Mouse (Mus musculus) cerebellum, adult 9-10 months (tissue): Measurements from ENCODE around the gene Utp4.
A peak's percentile ranks its signal among the peaks of the same experiment; 100 is the strongest.
"Not testable (repeated sequence)": the region's sequence is repeated elsewhere in the genome, so short reads cannot be mapped to it uniquely, and the experiment has no call there.

ENCODE experiments used
- DNase-seq: peaks from one replicate; pipeline ENCODE4 v3.0.0; 2022

Gene Utp4

DNA sequence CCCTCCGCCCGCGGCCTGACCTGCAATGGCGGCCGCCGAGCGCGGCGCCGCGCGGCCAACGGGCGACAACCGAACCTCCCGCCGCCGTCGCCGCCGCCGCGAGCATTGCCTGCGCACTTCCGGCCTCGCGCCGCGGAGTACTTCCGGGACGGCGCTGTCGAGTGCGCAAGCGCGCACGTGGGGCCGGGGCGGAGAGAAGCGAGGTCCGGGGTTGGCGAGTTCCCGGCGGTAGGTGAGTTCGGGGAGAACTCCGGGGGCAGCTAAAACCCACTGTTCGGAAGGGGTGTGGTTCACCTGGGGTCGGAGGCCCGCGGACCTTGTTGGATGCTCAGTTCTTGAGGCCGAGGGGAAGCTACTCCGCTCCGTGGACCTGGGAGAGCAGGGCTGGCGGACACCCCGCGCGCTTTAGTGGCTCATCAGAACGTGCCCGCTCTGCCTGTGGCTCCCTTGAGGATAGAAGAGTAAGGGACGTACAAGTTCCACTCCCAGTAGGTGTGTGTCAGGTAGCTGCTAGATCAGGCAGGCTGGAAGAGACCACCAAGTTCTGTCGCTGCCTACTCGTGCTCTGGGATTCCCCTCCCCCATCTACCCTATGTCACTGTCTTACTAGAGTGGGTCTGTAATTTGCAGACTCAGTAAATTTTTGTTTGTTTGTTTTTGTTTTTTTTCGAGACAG is at the start of gene Utp4:
Gene Utp4, plus strand, starts transcription at position 156 of the 676 bp plus-strand sequence.
- peak; percentile 77 for DNase-seq

DNA sequence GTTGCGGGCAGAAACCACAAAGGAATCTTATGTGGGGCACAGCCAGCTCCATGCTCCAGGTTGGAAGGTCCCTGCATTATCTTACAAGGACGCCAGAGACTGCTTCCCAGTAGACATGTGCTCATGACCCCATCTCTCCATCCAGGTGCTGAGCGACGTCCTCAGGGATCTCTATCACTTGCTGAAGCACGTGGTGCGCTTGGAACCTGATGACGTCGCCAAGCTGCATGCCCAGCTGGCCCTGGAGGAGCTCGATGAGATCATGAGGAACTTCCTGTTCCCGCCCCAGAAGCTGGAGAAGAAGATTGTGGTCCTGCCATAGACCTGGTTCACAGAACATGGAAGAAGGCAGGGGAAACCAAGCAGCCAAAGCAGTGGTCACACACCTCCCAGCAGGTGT is 43.4 kb upstream of the Utp4 start:
- no peak for DNase-seq

GRCm38 (mm10) chr8:106854534-106855241 is 38.7 kb upstream of the Utp4 start:
- DNase-seq: no peak

DNA sequence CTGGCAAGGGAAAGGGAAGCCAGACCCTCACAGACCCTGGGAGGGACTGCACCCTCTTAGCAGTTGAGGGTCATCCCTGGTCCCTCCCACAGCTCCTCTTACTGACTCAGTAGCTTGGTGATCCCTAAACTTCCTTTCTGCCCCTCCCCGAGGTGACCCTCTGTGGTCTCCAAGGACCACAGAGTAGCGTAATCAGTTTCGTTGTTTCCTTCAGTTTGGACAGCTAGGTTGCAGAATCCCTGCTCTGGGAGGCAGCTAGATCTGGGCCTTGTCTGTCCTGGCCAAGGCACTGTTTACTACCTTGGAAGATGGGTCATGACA is 38.2 kb upstream of the Utp4 start:
- DNase-seq: no peak

DNA sequence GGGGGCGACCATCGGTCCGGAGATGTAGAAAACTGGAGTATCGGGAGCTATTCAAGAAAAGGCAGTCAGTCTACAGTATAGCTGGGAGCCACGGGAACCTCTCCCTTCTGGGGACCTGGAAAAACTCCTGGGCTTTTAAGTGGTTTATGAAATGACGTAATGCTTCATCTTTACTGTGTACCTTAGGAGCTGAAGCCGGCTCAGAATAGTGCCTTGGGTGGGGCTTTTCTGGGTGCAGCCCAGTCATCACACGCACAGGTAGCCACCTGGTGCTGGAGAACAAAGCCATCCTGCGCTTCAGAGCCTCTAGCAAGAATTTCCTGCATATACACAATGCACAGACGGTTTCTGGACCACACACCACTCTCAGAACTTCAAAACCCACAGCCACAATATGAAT is 30.6 kb upstream of the Utp4 start:
- no peak for DNase-seq

DNA sequence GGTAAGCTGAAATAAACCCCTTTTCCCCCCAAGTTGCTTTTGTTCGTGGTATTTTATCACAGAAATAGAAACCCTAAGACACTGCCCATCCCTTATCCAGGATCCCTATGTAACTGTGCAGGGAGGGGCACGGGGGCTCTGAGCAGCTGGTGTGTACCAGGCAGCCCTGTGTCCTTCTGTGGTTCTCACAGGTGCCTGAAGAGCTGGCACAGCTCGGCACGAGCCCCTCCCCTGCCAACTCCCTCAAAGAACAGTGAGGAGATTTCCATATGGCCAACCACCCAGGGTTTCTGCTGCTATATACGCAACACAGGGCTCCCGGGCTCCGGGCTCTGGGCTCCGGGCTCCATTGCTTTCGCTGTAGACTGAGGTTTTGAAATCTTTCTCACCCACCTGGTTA is 28.1 kb upstream of the Utp4 start:
- DNase-seq: peak; percentile 47

- DNase-seq: no peak
Measured at GRCm38 (mm10) chr8:106870051-106870450, 23.4 kb upstream of the Utp4 start, which contains the start of gene Has3. Gene Has3 (plus strand): TSS chr8:106870242.

DNA sequence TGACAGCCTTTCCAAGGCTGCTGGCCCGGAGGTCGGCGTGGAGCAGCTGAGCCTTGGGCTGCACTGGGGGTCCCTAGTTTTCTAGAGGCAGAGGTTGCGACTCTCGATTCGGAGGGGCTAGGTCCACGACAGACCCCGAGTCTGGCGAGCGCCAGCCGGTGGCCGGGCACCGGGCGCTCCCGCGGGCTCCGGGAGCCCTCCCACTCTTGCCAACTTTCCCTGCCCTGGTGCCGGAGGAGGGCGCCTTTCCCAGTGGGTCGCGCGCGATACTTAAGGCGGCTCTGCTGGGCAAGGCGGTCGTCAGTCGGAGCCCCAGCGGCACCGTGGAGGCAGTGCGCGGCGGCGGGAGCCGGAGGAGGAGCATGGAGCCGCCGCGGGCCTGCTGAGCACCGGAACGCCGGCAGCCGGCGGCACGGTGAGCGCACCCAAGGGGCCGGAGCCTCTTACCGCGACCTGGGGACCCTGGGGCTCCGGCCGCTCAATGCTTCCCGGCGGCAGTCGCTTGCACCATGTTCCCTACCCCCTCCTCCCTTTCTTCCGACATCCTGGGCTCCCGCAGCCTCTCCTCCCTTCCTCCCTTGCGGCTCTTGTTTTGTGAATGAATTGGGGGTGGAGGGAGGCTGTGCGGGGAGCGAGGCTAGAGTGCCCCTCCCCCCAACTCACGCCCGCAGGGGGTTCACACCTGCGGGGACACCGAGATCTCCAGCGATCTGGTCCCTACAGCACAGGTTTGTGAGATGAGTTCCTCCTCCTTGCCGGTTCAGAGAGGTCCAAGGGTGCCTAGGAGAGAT is 22.7 kb upstream of the Utp4 start:
- no peak for DNase-seq

DNA sequence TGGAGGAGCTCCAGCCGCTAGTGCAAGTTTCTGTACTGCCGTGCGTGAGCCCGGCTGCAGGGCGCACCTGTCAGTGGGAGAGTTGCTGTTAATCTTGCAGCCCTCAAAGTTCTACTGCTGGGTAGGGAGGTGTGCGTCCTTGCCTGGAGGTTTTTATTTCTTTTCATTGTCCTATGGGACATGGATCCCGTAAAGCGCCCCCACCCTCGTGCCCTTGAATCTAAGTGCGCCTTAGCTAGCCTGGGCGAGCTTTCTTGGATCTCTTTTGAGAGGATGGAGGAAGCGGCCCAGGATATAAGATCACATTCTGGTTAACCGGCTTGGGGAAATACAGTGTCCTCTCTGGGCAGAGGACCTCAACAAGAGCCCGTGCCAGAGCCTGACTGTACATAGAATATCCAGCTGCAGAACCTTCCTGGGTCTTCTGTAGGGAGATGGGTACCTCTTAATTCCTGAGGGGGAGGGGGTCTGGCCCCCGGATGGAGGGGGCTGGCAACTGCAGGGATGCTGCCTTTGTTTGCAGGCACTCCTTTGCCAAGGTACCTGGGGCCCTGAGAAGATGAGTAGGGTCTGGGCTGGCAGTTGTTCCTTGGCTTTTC is 22.0 kb upstream of the Utp4 start:
- no peak for DNase-seq

DNA sequence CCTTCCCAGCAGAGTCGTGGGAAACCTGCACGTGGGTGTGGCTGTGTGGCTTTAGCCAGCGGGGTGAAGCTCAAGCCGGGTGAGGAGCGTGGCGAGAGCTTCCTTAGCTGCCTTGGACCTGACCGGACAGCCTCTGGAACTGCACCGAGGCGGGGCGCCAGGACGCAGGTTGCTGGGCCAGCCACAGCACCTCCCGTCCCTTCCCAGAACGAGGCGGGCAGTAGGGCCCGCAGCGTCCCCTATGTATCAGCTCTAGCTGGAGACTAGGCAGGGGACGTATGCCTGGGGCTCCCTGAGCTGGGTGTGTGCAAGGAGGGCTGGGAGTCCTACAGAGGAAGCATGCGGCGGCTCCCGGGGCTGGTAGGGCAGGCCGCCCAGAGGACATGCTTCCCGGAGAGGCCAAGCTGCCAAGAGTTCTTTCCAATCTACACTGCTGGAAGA is 21.5 kb upstream of the Utp4 start:
- peak; percentile 49 for DNase-seq

DNA sequence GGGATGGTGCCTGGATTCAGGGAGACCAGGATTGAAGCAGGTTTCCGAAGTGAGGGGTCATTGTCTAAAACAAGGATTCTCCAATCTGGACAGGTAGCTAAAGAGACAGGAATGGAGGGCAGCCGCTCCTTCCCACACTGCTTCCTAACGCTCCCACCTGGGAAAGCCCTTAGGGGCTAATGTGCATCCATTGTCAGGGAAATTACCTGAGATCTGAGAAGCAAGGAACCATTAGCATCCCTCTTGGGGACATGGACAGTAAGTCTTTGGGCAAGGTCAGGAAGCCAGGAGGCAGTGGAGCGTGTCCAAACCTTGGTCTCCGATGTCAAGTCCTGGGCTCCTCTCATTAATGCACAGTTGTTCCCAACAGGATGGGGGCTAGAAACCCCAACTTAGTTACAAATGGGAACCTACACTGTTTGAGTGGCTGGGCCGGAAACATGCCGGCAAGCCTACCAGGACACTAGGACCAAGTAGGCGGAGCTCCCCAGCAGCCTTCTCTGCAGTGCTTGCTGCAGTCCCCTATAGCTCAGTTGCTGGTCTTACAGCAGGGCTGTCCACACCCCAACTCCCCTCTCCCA is 20.9 kb upstream of the Utp4 start:
- no peak for DNase-seq

- DNase-seq: no peak
Measured at GRCm38 (mm10) chr8:106880121-106880707, 13.2 kb upstream of the Utp4 start.

DNA sequence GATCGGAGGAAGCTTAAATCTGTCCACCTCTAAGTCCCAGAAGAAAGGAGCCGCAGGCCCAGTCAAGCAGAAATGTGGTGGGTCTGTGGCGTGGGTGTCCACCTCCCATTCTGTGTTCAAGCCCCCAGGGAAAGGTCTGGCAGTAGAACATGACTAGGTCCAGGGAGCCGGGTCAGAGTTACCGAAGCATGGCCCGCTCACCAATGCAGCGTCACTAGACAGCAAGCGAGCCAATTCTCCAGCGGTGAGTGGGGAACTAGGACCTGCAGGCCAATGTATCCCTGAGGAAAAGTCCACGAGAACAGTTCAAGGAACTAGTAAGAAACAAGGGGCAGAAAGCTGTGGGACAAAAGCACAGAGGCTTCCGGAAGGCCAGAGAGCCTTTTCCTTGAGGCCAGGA is 9.3 kb upstream of the Utp4 start:
- DNase-seq: not testable (repeated sequence)

DNA sequence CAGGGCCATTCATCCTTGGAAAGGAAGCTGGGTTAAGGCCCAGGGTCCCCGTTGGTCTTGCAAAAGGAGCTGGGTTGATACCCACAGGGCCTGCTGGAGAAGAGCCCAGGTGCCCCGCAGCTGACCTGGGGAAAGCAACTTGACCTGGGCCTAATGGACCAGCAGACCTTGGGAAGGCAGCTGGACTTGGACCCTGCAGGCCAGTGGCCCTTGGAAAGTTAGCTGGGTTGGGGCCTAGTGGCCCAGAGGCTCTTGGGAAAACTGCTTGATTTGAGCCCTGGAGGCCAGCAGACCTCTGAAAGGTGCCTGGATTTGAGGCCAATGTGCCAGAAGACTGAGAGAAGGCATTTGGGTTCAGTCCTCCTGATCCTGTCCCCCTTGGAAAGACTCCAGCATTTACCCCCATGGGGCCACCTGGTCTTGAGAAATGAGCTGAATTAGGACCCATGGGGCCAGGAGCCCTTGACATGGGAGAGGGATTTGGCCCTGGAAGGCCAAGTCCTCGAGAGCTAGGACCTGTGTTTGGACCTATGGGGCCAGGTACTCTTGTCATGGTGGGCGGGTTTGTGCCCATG is 8.5 kb upstream of the Utp4 start:
- DNase-seq: not testable (repeated sequence)

- DNase-seq: peak; percentile 78
Measured at GRCm38 (mm10) chr8:106887336-106888189, 5.9 kb upstream of the Utp4 start.

GRCm38 (mm10) chr8:106888803-106889202 is 4.6 kb upstream of the Utp4 start:
- DNase-seq: no peak

DNA sequence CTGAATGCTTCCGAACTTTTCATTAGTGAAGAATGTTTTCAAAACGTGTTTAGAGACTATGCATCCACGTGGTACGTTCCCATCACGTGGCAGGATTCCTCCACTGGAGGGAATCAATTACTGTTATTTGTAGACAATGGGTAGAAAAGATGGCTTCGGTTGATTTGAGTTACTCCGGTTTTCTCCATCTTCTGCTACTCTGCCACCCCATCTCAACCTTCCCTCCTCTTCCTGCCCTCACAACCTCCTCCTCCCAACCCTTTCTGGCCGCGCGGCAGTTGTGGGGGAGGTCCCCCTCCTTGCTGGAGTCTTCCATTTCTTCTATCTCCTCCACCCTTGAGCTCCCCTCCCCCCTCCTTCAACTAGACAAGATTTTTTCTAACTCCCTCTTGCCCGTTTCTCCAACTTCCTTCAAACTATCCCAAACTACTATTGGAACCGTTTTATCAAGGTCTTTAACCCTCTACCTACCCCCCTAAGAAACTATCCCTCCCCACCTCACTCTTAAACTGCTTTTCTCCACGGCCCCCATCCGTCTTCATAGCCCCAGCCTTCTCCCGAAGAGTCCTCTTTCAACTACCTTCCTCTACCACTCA is 1.1 kb upstream of the Utp4 start:
- DNase-seq: no peak

DNA sequence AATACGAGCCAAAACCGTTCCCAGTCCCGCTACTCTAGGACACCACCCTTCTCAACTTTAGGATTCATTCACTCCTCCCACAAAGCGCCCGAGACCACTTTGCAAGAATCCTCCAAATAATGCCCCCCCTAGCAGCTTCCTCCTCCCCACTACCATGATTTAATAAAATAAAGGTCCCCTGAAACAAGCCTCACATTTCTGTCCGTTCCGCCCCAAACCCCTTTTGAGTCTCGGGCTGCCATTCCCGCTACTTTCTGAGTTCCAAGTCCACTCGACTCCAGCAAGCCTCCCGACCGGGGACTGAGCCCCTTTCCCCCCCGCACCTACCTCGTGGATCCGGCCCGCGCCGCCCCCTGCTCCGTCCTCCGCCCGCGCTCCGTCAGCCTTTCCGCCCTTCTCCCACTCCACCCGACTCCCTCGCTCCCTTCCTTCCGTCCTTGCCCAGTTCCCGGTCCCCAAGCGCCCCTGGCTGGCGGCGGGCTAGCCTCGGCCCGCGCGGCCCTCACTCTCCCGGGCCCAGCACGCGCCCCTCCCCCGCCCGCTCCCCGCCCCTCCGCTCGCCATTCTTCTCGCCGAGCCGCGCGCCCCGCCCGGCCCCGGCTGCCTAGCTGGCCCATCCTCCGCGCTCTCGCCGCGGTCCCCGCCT is 507 bp upstream of the Utp4 start:
- no peak for DNase-seq

- DNase-seq: no peak
Measured at GRCm38 (mm10) chr8:106899473-106899872, 6.0 kb downstream of the Utp4 start.

DNA sequence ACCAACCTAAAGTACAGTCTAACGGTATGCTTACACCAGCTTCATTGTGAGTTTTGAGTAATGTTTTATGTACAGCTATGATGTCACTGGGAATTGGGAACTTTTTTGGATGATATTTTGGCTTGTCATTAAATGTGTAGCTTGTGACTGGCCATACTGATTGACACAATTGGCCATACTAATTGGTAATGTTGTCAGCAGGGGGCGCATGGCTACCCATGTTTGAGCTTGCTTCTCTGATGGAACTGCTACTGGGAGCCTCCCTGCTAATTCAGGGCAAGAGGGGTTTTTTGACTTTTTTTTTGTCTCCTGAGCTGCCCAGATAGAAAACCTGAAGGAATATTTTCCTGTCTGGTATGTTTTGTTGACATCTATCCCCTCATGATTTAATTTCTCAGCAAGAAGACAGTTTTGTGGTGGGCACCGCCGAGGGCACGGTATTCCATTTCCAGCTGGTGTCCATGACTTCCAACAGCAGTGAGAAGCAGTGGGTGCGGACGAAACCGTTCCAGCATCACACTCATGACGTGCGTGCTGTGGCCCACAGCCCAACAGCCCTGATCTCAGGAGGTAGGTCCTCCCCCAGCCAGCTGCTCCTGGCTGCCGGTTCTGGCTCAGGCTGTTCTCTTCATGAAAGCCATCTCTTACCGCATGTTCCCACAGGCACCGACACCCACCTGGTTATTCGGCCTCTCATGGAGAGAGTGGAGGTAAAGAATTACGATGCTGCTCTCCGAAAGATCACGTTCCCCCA is 12.5 kb downstream of the Utp4 start:
- no peak for DNase-seq
